Mouse (Mus musculus) MEL (cell line): ENCODE data around the gene Tex47. TPM values are rescaled to one million over a fixed set of nuclear protein-coding genes. Genes with fewer than 3 reads are reported as not detected.

Experiments used
- DNase-seq: peaks from one replicate; pipeline ENCODE4 v3.0.0; 2011; ENCODE audit warnings: low read depth, low spot score
- H3K27ac ChIP-seq: 2 replicates; pipeline ENCODE4 v1.5.1; 2012; ENCODE audit warnings: low read depth, mild to moderate bottlenecking, control low read depth, low read length, moderate library complexity; ENCODE audit not compliant: control insufficient read depth
- H3K27me3 ChIP-seq, 2 experiments: fragments of 150-350 bp in 1 of 2; sonication (generic) in 1 of 2; 2 replicates each; pipeline ENCODE4 v1.6.1; 2012; ENCODE audit warnings: low read length in 2 of 2, mild to moderate bottlenecking in 2 of 2, improper control_type of control experiment in 1 of 2, moderate library complexity in 1 of 2; ENCODE audit not compliant: insufficient read depth in 2 of 2, control insufficient read depth in 1 of 2
- H3K36me3 ChIP-seq, 2 experiments: 2 replicates each; pipeline ENCODE4 v1.6.1; 2012 to 2014; ENCODE audit warnings: low read length in 2 of 2, improper control_type of control experiment in 1 of 2, inconsistent platforms in 1 of 2, mild to moderate bottlenecking in 1 of 2; ENCODE audit not compliant: insufficient read depth in 2 of 2, control insufficient read depth in 1 of 2
- H3K4me1 ChIP-seq, 2 experiments: fragments of 150-350 bp in 1 of 2; sonication (generic) in 1 of 2; 2 replicates each; pipeline ENCODE4 v1.6.1; 2012; ENCODE audit warnings: low read length in 2 of 2, improper control_type of control experiment in 1 of 2, mild to moderate bottlenecking in 1 of 2; ENCODE audit not compliant: insufficient read depth in 2 of 2, control insufficient read depth in 1 of 2
- H3K4me3 ChIP-seq, 2 experiments: fragments of 150-350 bp in 1 of 2; sonication (generic) in 1 of 2; 2 replicates each; pipeline ENCODE4 v1.5.1; 2012; ENCODE audit warnings: low read depth in 2 of 2, low read length in 2 of 2, mild to moderate bottlenecking in 2 of 2, moderate library complexity in 2 of 2, control low read depth in 1 of 2, improper control_type of control experiment in 1 of 2; ENCODE audit not compliant: control insufficient read depth in 1 of 2, insufficient read depth in 1 of 2
- H3K79me2 ChIP-seq: 2 replicates; pipeline ENCODE4 v1.6.1; 2012; ENCODE audit warnings: mild to moderate bottlenecking, low read length, moderate library complexity; ENCODE audit not compliant: control insufficient read depth, poor library complexity, insufficient read depth
- H3K9ac ChIP-seq: 2 replicates; pipeline ENCODE4 v1.6.1; 2012; ENCODE audit warnings: low read depth, mild to moderate bottlenecking, control low read depth, low read length, moderate library complexity; ENCODE audit not compliant: control insufficient read depth, poor library complexity, severe bottlenecking
- H3K9me3 ChIP-seq: fragments of 150-350 bp; sonication (generic); replicated peaks from 2 replicates; pipeline ENCODE4 v1.6.1; 2012; ENCODE audit warnings: mild to moderate bottlenecking, low read length, improper control_type of control experiment, moderate library complexity; ENCODE audit not compliant: insufficient read depth
- CHD2 ChIP-seq: IDR thresholded peaks from 2 replicates; pipeline ENCODE4 v1.6.1; 2011; ENCODE audit warnings: low read length, improper control_type of control experiment
- MAFK ChIP-seq: IDR thresholded peaks from 2 replicates; pipeline ENCODE4 v1.6.1; 2011; ENCODE audit warnings: low read depth, mild to moderate bottlenecking, low read length, improper control_type of control experiment, borderline replicate concordance
- ZC3H11A ChIP-seq: IDR thresholded peaks from 2 replicates; pipeline ENCODE4 v1.6.1; 2012; ENCODE audit warnings: low read depth, mild to moderate bottlenecking, inconsistent platforms, low read length, improper control_type of control experiment
- polyA plus RNA-seq, 2 experiments: library from polyadenylated mRNA; stranded (reverse) in 1 of 2; unstranded in 1 of 2; fragments of >175 nt in 1 of 2; fragments of >200 nt in 1 of 2; gene quantifications; 2 replicates each; pipeline versions ENCODE4 v1.2.1 to v1.2.4; 2012; ENCODE audit warnings: low replicate concordance in 2 of 2, low read depth in 1 of 2; ENCODE audit not compliant: insufficient read length in 2 of 2, insufficient read depth in 1 of 2, missing spikeins in 1 of 2
- total RNA-seq: library from RNA; depleted of rRNA; stranded (reverse); fragments of 300-350 nt; gene quantifications from 2 replicates; pipeline ENCODE4 v1.2.3, GENCODE M21; 2012; rRNA removed

Gene Tex47
- total and polyA plus RNA-seq, 3 experiments, result not detected

GRCm38 (mm10) chr5:7345011-7345389 lies 41.1 kb downstream of the Tex47 start:
- H3K4me1 ChIP-seq, result no peaks in the 10 kb centered on the region
- H3K9ac ChIP-seq, result no peak overlapping the region
- H3K79me2 ChIP-seq, result no peaks in the 10 kb centered on the region
- no peak overlapping the region for H3K27ac ChIP-seq
- no peak for TF ChIP-seq ZC3H11A
- TF ChIP-seq MAFK, result no peak
- no peak for TF ChIP-seq CHD2
- TF ChIP-seq, all 39 proteins: peak for 0
- H3K4me3 ChIP-seq, result no peak overlapping the region
- no peaks in the 10 kb centered on the region for H3K27me3 ChIP-seq
- no peak for DNase-seq
- no peaks in the 10 kb centered on the region for H3K36me3 ChIP-seq
- H3K9me3 ChIP-seq, result no peaks in the 10 kb centered on the region

Other genes starting within 250 kb of the Tex47 start
- not detected in 2 replicates for gene Zfp804b, start 40.6 kb downstream of the Tex47 start, total RNA-seq
- not detected for gene Zfp804b, start 40.6 kb downstream of the Tex47 start, polyA plus RNA-seq